Mouse (Mus musculus): Measurements from ENCODE around the gene Gm20481.
"Not testable (repeated sequence)": the region's sequence is repeated elsewhere in the genome, so short reads cannot be mapped to it uniquely, and the experiment has no call there.

The Gm20481 gene

GRCm38 (mm10) chr17:34951636-34952377 lies 17.9 kb upstream of the Gm20481 start:
- no peak for DNase-seq (ENCODE audit: low spot score)

GRCm38 (mm10) chr17:34952378-34953040 lies 17.2 kb upstream of the Gm20481 start:
- peak; percentile 80 for DNase-seq (ENCODE audit: low spot score)

GRCm38 (mm10) chr17:34953258-34953657 lies 16.5 kb upstream of the Gm20481 start:
- no peak for DNase-seq (ENCODE audit: low spot score)

- DNase-seq (ENCODE audit: low spot score): no peak
Observed at GRCm38 (mm10) chr17:34953904-34954303, 15.8 kb upstream of the Gm20481 start.

GRCm38 (mm10) chr17:34954831-34955230 lies 14.9 kb upstream of the Gm20481 start:
- DNase-seq (ENCODE audit: low spot score): no peak

- DNase-seq (ENCODE audit: low spot score): no peak
Observed at GRCm38 (mm10) chr17:34955884-34956283, 13.8 kb upstream of the Gm20481 start.

- DNase-seq (ENCODE audit: low spot score): no peak
Observed at GRCm38 (mm10) chr17:34956340-34956739, 13.4 kb upstream of the Gm20481 start.

GRCm38 (mm10) chr17:34957291-34957690 lies 12.4 kb upstream of the Gm20481 start:
- not testable (repeated sequence) for DNase-seq (ENCODE audit: low spot score)

GRCm38 (mm10) chr17:34957966-34958365 lies 11.7 kb upstream of the Gm20481 start:
- not testable (repeated sequence) for DNase-seq (ENCODE audit: low spot score)

GRCm38 (mm10) chr17:34958734-34959129 lies 11.0 kb upstream of the Gm20481 start:
- DNase-seq (ENCODE audit: low spot score): not testable (repeated sequence)

- DNase-seq (ENCODE audit: low spot score): peak; percentile 84
Observed at GRCm38 (mm10) chr17:34959130-34959778, 10.5 kb upstream of the Gm20481 start, which contains the start of gene Hspa1b. TSS of gene Hspa1b (minus strand) at chr17:34959238.

- no peak for DNase-seq (ENCODE audit: low spot score)
Observed at GRCm38 (mm10) chr17:34959881-34960515, 9.7 kb upstream of the Gm20481 start.

- DNase-seq (ENCODE audit: low spot score): no peak
Observed at GRCm38 (mm10) chr17:34960702-34961493, 8.8 kb upstream of the Gm20481 start.

- DNase-seq (ENCODE audit: low spot score): peak; percentile 48
Observed at GRCm38 (mm10) chr17:34962125-34962524, 7.6 kb upstream of the Gm20481 start.

GRCm38 (mm10) chr17:34962841-34963240 lies 6.9 kb upstream of the Gm20481 start:
- no peak for DNase-seq (ENCODE audit: low spot score)

- DNase-seq (ENCODE audit: low spot score): no peak
Observed at GRCm38 (mm10) chr17:34964640-34965049, 5.1 kb upstream of the Gm20481 start.

- no peak for DNase-seq (ENCODE audit: low spot score)
Observed at GRCm38 (mm10) chr17:34965627-34966026, 4.1 kb upstream of the Gm20481 start.

- not testable (repeated sequence) for DNase-seq (ENCODE audit: low spot score)
Observed at GRCm38 (mm10) chr17:34970850-34971249, 1.1 kb downstream of the Gm20481 start.

GRCm38 (mm10) chr17:34971694-34972068 lies 2.0 kb downstream of the Gm20481 start:
- DNase-seq (ENCODE audit: low spot score): not testable (repeated sequence)

GRCm38 (mm10) chr17:34972069-34972749 lies 2.5 kb downstream of the Gm20481 start, which contains the start of the genes Hspa1a and Hspa1l:
TSS of gene Hspa1a (minus strand) at chr17:34972156.
TSS of gene Hspa1l (plus strand) at chr17:34972703.
- peak; percentile 74 for DNase-seq (ENCODE audit: low spot score)

All from testis, postnatal 14 days (tissue).